Mouse (Mus musculus) embryo, embryonic 11.5 days (tissue): Measurements from ENCODE around the gene Ceacam13.
"Not testable (repeated sequence)": the region's sequence is repeated elsewhere in the genome, so short reads cannot be mapped to it uniquely, and the experiment has no call there.

Experiments used
- DNase-seq: peaks from one replicate; pipeline ENCODE4 v3.0.0-alpha.2; 2012; ENCODE audit warnings: low read depth, low spot score

Ceacam13 gene

DNA sequence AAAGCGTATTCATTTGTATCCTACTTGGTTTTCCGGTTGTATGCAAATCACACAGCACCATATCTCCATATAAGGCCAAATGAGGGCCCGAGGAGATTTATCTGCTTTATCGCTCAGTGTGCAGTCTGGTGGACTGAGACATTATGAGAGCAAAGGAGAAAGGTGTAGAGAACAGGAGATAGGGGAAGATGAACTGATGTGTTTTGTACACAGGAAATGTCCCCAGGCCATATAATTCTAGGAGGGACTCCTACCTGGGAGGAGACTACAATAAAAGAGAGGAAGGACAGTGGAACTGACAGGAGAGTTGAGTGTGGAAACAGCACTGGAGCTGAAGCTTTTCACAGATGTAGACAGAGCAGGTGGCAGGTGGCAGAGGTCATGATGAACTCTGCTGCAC is at the start of gene Ceacam13:
Gene Ceacam13, plus strand, starts transcription at position 301 of the 400 bp plus-strand sequence.
- no peak for DNase-seq

DNA sequence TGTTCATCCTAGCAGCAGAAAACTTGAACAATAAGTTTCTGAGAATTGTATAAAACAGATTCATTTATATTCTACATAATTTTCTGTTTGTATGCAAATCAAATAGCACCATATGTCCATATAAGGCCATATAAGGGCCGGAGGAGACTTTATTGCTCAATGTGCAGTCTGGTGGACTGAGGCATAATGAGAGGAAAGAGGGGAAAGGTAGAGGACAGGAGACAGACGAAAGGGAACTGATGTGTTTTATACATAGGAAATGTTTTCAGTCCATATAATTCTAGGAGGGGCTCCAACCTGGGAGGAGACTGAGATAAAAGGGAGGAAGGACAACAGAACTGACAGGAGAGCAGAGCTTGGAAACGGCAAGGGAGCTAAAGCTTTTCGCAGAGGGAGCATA is 37.9 kb upstream of the Ceacam13 start, which contains the start of gene Ceacam11:
Gene Ceacam11, plus strand, starts transcription at position 301 of the 400 bp plus-strand sequence.
- no peak for DNase-seq

DNA sequence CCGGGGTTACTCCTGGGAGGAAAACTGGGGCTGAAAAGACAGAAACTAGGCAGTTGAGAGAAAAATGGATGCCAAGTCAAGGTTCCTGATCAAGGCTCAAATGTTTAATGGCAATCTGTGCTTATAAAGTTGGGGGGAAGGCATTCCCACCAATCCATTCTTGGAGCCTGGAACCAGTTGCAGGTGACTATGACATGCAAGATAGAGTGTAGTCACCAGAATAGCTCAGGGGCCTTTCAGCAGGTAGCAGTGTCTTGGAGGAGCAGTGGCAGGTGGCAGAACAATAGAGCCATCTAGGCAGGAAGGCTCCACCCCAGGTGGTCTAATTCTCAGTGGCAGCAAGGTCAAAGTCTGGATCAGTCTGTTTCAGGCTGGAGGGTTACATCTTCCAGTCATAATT is 8.6 kb upstream of the Ceacam13 start:
- not testable (repeated sequence) for DNase-seq

DNA sequence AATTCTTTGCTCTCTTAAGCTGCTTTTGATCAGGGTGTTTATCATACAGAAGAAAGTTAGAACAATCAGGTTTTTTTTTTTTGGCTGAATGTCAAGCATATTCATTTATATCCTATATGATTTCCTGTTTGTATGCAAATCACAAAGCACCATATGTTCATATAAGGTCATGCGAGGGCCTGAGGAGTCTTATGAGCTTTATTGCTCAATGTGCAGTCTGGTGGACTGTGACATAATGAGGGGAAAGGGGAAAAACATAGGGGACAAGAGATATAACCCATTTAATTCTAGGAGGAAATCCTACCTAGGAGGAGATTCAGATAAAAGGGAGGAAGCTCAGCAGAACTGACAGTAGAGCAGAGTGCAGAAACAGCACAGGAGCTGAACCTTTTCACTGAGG is 55.9 kb downstream of the Ceacam13 start, which contains the start of gene Ceacam12:
Gene Ceacam12, plus strand, starts transcription at position 301 of the 400 bp plus-strand sequence.
- no peak for DNase-seq
